Mouse (Mus musculus) inflammation-experienced regulatory T-cells, adult 6 months (primary cell): ENCODE measurements around the gene Actn4. TPM values are rescaled to one million over a fixed set of nuclear protein-coding genes. Genes with fewer than 3 reads are reported as not detected.

Source experiments
- ATAC-seq: one replicate; pipeline ENCODE4 v1.8.0; 2017
- polyA plus RNA-seq, 3 experiments: library from polyadenylated mRNA; unstranded; fragments of 100-300 nt; shearing (Covaris generic); gene quantifications; one replicate each; pipeline ENCODE4 v1.2.1; 2017

The Actn4 gene
- polyA plus RNA-seq, 3 experiments from 2014 or later, result 74.2 to 145 (median 93.4) TPM

DNA sequence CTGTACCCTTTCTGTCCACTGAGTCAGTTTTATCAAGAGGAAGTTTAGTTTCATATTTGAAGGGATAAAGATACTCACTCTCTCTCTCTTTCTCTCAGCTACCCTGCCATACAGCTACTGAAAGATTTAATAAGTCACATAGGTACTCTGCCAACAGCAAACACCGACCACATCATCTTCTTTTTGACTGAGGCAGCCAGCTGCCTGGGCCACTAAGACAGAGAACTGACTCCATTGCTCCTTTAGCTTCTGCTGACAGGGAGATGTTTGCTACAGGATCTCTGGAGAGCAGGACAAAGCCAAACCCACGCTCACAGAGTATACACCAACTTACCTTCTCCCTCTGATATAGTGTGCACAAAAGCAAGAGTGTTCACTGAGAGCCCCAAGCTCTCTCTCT, 12.8 kb downstream of the Actn4 start:
- no peak for ATAC-seq

DNA sequence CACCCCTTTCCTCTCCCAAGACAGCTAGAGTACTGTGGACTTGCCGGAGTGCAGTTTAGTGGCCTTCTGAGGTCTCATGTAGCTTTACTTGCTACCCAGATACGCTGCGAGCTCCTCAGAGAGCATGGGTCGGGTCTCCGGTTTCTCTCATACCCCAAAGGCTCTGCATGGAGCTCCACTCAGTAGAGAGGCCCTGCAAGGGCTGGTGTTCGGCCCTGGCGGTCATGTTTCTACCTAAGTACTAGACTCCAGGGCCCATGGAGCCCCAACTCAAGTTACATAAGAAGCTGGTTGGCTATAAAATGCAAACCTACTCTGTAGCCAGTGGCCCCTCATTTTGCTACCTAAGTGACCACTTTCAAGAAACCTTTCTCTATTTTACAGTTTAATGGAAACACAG, 13.4 kb downstream of the Actn4 start:
- ATAC-seq, result no peak

DNA sequence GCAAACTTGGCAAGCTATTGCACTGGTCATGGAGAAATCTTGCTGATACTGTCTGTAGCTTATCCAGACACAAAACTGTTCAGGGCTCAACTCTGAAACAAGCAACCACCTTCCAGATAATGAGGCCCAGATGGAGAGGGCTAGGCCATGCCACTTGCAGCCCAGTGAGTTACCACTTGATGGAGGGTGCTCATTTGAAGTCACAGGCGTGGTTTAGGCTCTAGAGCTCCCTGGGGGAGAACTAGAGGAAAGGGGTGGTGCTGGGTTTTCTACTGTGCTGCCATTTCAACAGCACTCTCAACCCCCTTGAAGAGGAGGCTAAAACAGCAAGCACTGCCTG, 15.9 kb downstream of the Actn4 start:
- ATAC-seq, result no peak

- ATAC-seq, result no peak
These were observed 16.5 kb downstream of the Actn4 start for GRCm38 (mm10) chr7:28945416-28946270.

DNA sequence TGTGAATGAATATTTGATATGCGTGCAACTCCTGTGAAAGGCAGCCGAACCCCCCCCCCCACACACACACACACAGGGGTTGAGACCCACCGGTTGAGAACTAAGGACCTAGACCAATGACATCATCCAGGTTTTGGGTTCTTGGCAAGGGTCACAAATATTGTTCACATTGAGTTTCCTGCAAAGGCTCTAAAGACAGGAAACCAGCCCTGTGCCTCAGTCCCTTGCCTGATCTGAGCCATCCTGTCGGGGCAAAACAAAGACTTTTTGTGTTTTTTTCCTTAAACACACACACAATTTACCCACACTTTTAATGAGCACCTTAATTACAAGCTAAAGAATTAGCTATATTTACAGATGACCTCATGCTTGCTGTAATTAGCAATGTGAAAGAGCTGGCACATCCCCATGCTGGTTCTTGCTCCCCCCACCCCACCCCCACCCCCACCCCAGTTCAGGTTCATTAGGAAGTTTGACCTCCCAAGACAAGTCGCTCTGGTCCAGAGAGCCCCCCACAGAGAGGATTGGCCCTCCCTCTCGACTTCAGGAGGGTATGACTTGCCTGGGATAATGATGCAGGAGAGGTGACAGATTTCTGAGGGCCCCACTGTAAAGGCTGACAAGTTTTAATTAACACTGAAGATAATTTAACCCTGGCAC, 17.3 kb downstream of the Actn4 start:
- ATAC-seq, result peak; percentile 65

GRCm38 (mm10) chr7:28943451-28944180, 18.5 kb downstream of the Actn4 start:
- peak; percentile 36 for ATAC-seq

- no peak for ATAC-seq
These were observed 20.6 kb downstream of the Actn4 start for GRCm38 (mm10) chr7:28941542-28941941.

- no peak for ATAC-seq
These were observed 21.0 kb downstream of the Actn4 start for GRCm38 (mm10) chr7:28941129-28941528.

DNA sequence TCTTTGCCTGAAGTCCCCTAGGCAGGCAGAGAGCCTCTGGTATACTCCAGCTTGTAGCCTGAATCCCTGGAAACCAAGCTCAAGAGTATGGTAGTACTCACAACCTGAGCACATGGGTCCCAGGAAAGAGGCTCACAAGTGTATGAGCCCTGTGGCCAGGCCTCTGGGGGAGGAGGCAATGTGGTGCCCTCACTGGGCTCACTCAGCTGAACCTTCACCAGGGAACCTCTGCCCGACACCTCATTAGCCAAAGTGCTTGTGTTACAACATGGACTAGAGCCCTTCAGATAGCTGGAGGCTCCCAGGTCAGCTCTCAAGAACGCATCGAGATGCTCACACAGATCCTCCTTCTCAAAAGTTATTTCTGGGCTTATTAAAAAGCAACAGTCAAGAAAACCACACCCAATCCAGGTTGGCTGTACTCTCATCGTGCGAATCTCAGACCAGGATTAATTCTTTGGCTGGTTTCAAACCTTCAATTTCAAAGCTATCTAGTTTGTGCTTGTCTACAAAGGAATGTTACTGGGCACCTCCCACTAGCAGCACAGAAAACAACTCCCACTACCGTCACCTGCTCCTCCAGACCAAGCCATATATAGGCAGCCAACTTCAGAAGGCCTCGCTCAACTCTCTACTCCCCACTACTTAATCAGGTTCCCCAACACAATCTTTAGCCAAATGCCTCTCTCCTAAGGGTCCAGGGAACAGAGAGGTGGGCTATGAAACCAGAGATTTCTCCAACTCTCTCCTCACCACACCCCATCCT, 22.5 kb downstream of the Actn4 start:
- no peak for ATAC-seq

- no peak for ATAC-seq
These were observed 23.5 kb downstream of the Actn4 start for GRCm38 (mm10) chr7:28938654-28939053.

DNA sequence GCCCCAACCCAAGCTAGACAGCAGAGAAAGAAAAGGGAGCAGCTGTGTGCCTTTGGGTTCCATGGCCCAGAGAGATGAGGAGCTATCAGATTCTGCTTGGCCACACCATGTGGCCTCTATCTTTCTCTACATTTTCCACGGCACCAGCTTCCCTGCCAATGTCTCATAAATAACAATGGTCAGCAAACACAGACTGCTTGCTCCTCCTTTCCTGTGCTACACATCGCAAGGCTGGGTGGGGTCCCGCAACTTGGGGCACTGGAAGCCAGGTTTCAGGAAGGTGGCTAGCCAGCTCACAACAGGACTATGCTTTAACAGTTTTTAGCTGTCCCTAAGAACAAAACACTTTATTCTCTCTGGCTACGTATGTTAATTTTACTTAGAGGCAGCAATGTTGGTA, 25.4 kb downstream of the Actn4 start:
- ATAC-seq, result no peak

DNA sequence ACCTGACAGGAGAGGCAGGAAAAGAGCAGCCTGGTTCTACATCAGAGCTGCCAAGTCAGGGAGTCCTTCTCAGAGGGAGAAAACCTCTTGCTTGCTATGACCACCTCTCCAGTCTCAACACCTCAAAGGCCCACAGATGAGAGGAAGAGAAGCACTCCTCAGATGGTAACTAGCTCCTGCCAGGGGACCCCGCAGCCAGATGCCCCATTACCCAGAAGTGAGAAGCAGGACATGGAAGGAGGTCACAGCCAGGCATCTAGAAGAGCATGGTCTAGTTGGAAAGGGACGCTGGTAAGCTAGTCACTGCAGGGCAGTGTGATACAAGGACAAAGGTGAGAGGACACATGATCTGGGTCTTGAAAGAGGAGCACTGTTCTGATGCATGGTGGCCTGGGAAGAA, 28.3 kb downstream of the Actn4 start:
- no peak for ATAC-seq

GRCm38 (mm10) chr7:28932421-28933041, 29.6 kb downstream of the Actn4 start:
- ATAC-seq, result no peak

DNA sequence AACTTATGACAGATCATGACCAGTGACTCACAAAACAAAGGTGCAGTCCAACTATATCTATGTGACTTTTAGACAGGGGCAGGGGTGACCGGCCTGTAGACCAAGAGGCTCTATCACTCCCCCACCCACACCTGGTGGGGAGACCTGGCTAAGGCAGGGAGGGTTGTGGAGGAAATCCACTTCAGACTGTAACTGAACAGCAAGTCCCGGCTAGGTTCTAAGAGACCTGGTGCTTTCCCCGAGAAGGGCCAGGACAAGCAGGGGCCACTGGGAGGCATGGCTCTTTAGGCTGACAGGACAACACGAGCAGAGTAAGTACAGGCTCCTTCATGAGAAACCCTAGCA, 30.5 kb downstream of the Actn4 start:
- no peak for ATAC-seq

- ATAC-seq, result no peak
These were observed 31.0 kb downstream of the Actn4 start for GRCm38 (mm10) chr7:28931032-28931694.

DNA sequence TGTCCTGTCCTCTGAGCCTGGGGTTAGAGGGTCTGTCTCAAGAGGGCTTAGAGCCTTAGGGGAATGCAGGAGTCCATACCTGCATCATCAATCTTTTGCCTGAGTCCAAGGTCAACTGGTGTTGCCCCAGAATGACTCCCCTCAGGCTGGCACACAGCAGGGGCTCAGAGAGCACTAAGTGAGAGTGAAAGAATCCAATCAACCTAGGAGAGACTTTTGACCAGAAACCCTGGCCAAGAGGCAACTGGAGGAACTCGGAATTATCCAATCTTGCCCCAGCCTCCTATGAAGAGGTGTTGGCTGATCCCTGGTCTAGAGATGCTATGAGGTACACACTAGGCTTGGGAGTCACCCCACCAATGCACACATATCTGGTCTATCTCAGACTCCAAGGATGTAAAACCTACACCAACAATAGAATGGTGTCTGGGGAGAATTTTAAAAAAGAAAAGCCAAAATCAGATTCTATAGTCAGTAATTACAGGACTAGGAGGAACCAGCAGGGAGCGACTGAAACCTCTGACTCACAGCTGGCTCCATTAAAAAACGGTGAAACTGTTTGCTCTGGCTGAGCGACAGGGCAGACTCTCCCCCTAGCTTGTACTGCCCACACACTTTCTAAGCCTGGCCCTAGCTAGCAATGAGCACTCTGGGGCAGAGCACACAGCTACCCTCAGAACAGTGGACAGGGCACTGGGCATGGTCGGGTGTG, 31.7 kb downstream of the Actn4 start:
- no peak for ATAC-seq

GRCm38 (mm10) chr7:28929381-28929780, 32.8 kb downstream of the Actn4 start:
- ATAC-seq, result no peak

DNA sequence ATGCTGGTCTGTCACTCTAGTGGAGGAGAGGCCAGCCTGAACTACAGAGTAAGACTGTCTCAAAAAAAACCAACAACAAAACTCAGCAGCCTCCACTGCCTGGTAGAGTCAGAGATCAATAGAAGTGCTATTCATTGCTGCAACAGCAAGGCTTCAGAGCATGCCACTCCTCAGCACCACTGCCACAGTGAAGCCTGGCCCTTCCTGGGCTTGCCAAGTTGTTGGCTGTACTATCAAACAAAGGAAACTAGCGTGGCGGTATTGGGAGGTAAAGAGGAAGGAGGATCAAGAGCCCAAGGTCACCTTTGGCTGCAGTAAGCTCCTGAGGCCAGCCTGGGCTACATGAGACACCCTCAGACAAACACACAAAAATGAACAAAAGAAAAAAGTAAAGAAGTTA, 36.0 kb downstream of the Actn4 start:
- ATAC-seq, result no peak

- no peak for ATAC-seq
These were observed 36.8 kb downstream of the Actn4 start for GRCm38 (mm10) chr7:28925317-28925716.

DNA sequence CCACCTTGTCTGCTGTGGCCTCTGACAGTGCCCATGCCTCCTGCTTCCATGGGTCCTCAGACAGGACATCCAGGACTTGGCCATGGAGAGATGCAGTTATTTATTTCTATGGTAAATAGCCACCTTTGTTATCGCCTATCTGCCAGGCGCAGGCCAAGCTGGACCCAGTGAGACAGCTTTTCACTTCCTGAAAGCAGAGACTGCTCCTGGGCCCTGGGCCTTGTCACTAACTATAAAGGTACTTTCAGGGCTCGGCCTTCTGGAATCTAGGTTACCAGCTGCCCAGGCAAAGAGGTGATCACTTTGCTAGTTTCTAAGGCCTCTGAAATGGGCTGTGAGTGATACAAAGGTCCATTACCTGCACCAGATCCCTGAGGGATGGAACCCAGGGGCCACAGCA, 37.3 kb downstream of the Actn4 start:
- ATAC-seq, result no peak

DNA sequence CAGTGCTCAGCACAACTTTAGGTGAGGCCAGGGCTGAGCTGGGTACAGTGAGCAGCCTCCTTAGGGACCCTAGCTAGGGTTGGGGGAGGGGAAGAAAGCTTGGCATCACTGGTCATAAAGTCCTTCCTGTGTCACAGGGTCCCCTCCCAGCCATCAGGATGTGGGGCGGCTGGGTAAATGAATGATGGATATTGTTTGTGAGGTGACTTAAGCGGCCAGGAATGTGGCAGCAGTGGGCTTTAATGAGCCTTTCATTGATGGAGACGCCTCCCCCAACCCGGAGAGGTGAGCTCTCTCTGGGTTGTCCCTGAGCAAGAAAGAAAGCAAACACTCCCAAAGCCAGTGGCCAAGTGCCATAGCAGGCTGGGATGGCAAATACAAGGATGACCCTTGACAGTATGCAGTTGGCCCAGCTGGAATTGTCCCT, 38.3 kb downstream of the Actn4 start:
- no peak for ATAC-seq
